Mouse (Mus musculus): Measurements from ENCODE around the gene Nav3. TPM values are rescaled to one million over a fixed set of nuclear protein-coding genes. Genes with fewer than 3 reads are reported as not detected.
A peak's percentile ranks its signal among the peaks of the same experiment; 100 is the strongest.

The Nav3 gene
- total and polyA plus RNA-seq, 3 experiments, result not detected

DNA sequence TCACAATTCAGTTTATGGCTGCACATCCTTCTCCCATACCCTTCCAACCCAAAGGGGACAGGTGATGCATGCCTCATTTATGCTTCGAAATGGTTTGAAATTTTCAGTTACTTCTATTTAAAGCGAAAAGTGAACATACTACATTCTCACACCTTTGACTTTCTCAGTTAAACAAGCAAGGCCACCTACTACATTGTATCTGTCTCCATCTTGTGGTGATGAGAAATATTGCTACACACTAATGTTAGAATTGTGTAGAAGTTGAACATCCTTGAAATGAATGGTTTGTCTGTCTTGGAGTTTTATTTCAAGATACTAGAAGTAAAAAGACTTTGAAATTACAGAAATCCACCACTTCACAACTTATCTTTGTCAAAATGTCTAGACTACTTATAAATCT lies 594.7 kb downstream of the Nav3 start:
- no peaks in the 10 kb centered on the region for H3K4me1 ChIP-seq (ENCODE audit: control insufficient read depth in 1 of 2, insufficient read depth in 2 of 2, low read length in 2 of 2)
- no peaks in the 10 kb centered on the region for H3K27me3 ChIP-seq (ENCODE audit: control insufficient read depth in 1 of 2, insufficient read depth in 2 of 2, low read length in 2 of 2)
- no peaks in the 10 kb centered on the region for H3K36me3 ChIP-seq (ENCODE audit: control insufficient read depth in 1 of 2, insufficient read depth in 2 of 2, low read length in 2 of 2)
- DNase-seq (ENCODE audit: low read depth, low spot score), result peak; percentile 28
- H3K79me2 ChIP-seq (ENCODE audit: control insufficient read depth, insufficient read depth, low read length, poor library complexity), result no peaks in the 10 kb centered on the region
- H3K9ac ChIP-seq (ENCODE audit: control insufficient read depth, low read depth, low read length, poor library complexity, severe bottlenecking), result no peak overlapping the region
- H3K4me3 ChIP-seq (ENCODE audit: control insufficient read depth in 1 of 2, insufficient read depth in 1 of 2, low read depth in 2 of 2, low read length in 2 of 2), result no peak overlapping the region
- TF ChIP-seq UBTF (IDR thresholded peaks at IDR 0.05; ENCODE audit: borderline replicate concordance, insufficient read depth, low read depth, low read length) (no peak), NRF1 (IDR thresholded peaks at IDR 0.05; ENCODE audit: insufficient read depth, low read depth, low read length, poor library complexity, severe bottlenecking) (no peak), HCFC1 (IDR thresholded peaks at IDR 0.05; ENCODE audit: low read depth, low read length) (no peak), SIN3A (IDR thresholded peaks at IDR 0.05; ENCODE audit: low read length) (no peak), TAL1 (IDR thresholded peaks at IDR 0.05; ENCODE audit: low read length) (no peak), KAT2A (conservative IDR thresholded peaks at IDR 0.05; ENCODE audit: low read depth, low read length) (no peak), CHD1 (IDR thresholded peaks at IDR 0.05; ENCODE audit: low read depth, low read length) (no peak), TBP (IDR thresholded peaks at IDR 0.05; ENCODE audit: low read depth, low read length) (no peak), EP300 (IDR thresholded peaks at IDR 0.05; ENCODE audit: low read depth in 1 of 2, low read length in 2 of 2) (no peak), RCOR1 (IDR thresholded peaks at IDR 0.05; ENCODE audit: low read depth, low read length) (no peak), MEF2A (IDR thresholded peaks at IDR 0.05; ENCODE audit: extremely low read depth, insufficient replicate concordance, low read depth, low read length, poor library complexity, severe bottlenecking) (no peak), MAFK (IDR thresholded peaks at IDR 0.05; ENCODE audit: borderline replicate concordance, low read depth, low read length) (no peak), ZKSCAN1 (IDR thresholded peaks at IDR 0.05; ENCODE audit: low read depth, low read length) (no peak), ZC3H11A (IDR thresholded peaks at IDR 0.05; ENCODE audit: low read depth, low read length) (peak; percentile 19; the same call in 1 of the 2 replicates), GABPA (IDR thresholded peaks at IDR 0.05; ENCODE audit: low read depth, low read length) (no peak), ETS1 (IDR thresholded peaks at IDR 0.05; ENCODE audit: low read depth, low read length) (no peak), POLR2AphosphoS5 (IDR thresholded peaks at IDR 0.05; ENCODE audit: borderline replicate concordance, low read depth, low read length) (no peak), ZNF384 (IDR thresholded peaks at IDR 0.05; ENCODE audit: low read depth, low read length) (no peak), SMC3 (IDR thresholded peaks at IDR 0.05; ENCODE audit: low read depth, low read length) (peak; percentile 60), MYC (IDR thresholded peaks at IDR 0.05; ENCODE audit: low read depth, low read length) (no peak), USF1 (IDR thresholded peaks at IDR 0.05; ENCODE audit: low read depth, low read length) (no peak), CHD2 (IDR thresholded peaks at IDR 0.05; ENCODE audit: low read length) (no peak), USF2 (IDR thresholded peaks at IDR 0.05; ENCODE audit: borderline replicate concordance in 1 of 2, insufficient read depth in 1 of 2, low read depth in 1 of 2, low read length in 2 of 2) (no peak), E2F4 (IDR thresholded peaks at IDR 0.05; ENCODE audit: borderline replicate concordance, low read depth, low read length) (no peak), RAD21 (IDR thresholded peaks at IDR 0.05; ENCODE audit: low read depth, low read length) (peak; percentile 66), JUND (IDR thresholded peaks at IDR 0.05; ENCODE audit: low read depth, low read length) (no peak), CTCF (IDR thresholded peaks at IDR 0.05 in 2 of 3, conservative IDR thresholded peaks at IDR 0.05 in 1 of 3; ENCODE audit: control insufficient read depth in 1 of 3, insufficient read depth in 1 of 3, low read depth in 2 of 3, low read length in 3 of 3, poor library complexity in 1 of 3, severe bottlenecking in 1 of 3) (peak; percentile 6 to 62 (median 36); a peak in 4 of 6 replicates), MAZ (IDR thresholded peaks at IDR 0.05; ENCODE audit: low read depth, low read length) (no peak), POLR2AphosphoS2 (IDR thresholded peaks at IDR 0.05; ENCODE audit: low read length) (no peak), ZMIZ1 (IDR thresholded peaks at IDR 0.05; ENCODE audit: low read depth, low read length) (no peak), MYB (IDR thresholded peaks at IDR 0.05; ENCODE audit: low read depth, low read length) (no peak), BHLHE40 (IDR thresholded peaks at IDR 0.05; ENCODE audit: borderline replicate concordance, low read depth, low read length) (no peak), TCF12 (IDR thresholded peaks at IDR 0.05; ENCODE audit: low read depth, low read length) (no peak)
- no peaks in the 10 kb centered on the region for H3K9me3 ChIP-seq (replicated peaks; ENCODE audit: insufficient read depth, low read length)
- no peak overlapping the region for H3K27ac ChIP-seq (ENCODE audit: control insufficient read depth, low read depth, low read length)

Data from MEL (cell line).